Mouse (Mus musculus) cerebellum, adult 2 months (tissue): ENCODE measurements around the gene Hjurp.

Experiments
- CTCF ChIP-seq: fragments of 200-500 bp; IDR thresholded peaks from 2 replicates; pipeline ENCODE4 v1.5.1; 2011; ENCODE audit warnings: low read depth, mild to moderate bottlenecking, control low read depth, low read length, moderate library complexity, borderline replicate concordance; ENCODE audit not compliant: insufficient read depth
- POLR2A ChIP-seq: fragments of 200-500 bp; IDR thresholded peaks from 2 replicates; pipeline ENCODE4 v1.6.1; 2011; ENCODE audit warnings: low read length, control low read depth, borderline replicate concordance; ENCODE audit not compliant: insufficient read depth

DNA sequence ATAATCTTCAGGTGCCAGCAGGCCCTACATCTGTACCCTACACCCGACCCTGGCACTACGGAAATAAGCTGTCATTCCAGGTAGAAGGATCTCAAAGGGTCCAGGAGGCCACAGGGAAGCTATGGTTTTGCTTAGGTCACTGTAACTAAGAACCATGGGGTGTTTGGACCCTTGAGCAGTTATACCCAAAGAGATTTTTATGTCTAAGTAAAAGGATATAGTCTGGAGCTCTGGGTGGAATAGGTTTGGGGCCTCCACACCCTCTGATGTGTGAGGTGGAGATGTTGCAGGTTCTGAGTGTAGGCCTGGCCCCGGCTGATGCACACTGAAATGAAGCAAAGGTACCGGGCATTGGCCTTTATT is 43.2 kb downstream of the Hjurp start:
- TF ChIP-seq POLR2A: no peak
- TF ChIP-seq CTCF: no peak
